Mouse (Mus musculus): Measurements from ENCODE around the gene Sec24b.

GRCm38 (mm10) chr3:130055416-130056385 lies 5.7 kb downstream of the Sec24b start:
- TF ChIP-seq CTCF (IDR thresholded peaks at IDR 0.05; ENCODE audit: low read depth) (no peak), EP300 (optimal IDR thresholded peaks at IDR 0.05) (no peak)

Data from stomach, postnatal 0 days (tissue).